Mouse (Mus musculus): ENCODE measurements around the gene Tbxas1. TPM values are rescaled to one million over a fixed set of nuclear protein-coding genes. Genes with fewer than 3 reads are reported as not detected.

The Tbxas1 gene
- polyA plus RNA-seq, 1 experiment, result 1.2 TPM

DNA sequence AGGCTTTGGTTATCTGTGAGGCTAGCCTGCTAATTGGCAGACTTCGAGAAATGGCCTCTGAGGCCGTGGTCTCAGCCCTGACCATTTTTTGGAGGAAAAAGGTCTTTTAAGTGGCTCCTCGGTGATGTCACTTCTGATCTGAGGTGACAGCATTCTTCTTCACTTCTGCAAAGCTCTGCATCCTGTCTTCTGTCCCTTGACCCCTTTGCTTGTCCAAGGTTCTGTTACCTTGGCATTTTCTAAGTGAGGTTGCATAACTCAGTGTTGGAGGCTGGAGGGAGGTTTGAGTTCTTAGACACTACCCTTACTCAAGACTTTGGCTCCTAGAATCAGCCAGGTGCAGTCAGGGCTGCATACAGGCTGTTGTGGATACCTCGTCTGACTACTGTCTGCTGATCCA is 63.9 kb downstream of the Tbxas1 start:
- H3K27ac ChIP-seq (ENCODE audit: insufficient read depth, low read length), result no peak overlapping the region
- H3K27me3 ChIP-seq (ENCODE audit: control insufficient read depth, insufficient read depth, low read length), result no peaks in the 10 kb centered on the region
- TF ChIP-seq CTCF (IDR thresholded peaks at IDR 0.05; ENCODE audit: borderline replicate concordance, insufficient read depth, low read depth, low read length), result no peak
- H3K4me1 ChIP-seq (ENCODE audit: control insufficient read depth, insufficient read depth, low read length), result no peaks in the 10 kb centered on the region
- no peak for DNase-seq
- H3K4me3 ChIP-seq (replicated peaks; ENCODE audit: insufficient read depth, low read depth, low read length), result no peak overlapping the region
- 91% methylated on average over 4 of the region's 4 CpGs for WGBS

GRCm38 (mm10) chr6:38941016-38941415 is 65.8 kb downstream of the Tbxas1 start:
- DNase-seq, result no peak
- Histone ChIP-seq H3K4me1 (ENCODE audit: control insufficient read depth, insufficient read depth, low read length) (no peaks in the 10 kb centered on the region), H3K27ac (ENCODE audit: insufficient read depth, low read length) (no peak overlapping the region), H3K4me3 (replicated peaks; ENCODE audit: insufficient read depth, low read depth, low read length) (no peak overlapping the region), H3K27me3 (ENCODE audit: control insufficient read depth, insufficient read depth, low read length) (no peaks in the 10 kb centered on the region)
- TF ChIP-seq POLR2A (IDR thresholded peaks at IDR 0.05; ENCODE audit: borderline replicate concordance, insufficient read depth, low read length) (no peak), CTCF (IDR thresholded peaks at IDR 0.05; ENCODE audit: borderline replicate concordance, insufficient read depth, low read depth, low read length) (no peak)
- 91% methylated on average over 1 of the region's 1 CpGs for WGBS

DNA sequence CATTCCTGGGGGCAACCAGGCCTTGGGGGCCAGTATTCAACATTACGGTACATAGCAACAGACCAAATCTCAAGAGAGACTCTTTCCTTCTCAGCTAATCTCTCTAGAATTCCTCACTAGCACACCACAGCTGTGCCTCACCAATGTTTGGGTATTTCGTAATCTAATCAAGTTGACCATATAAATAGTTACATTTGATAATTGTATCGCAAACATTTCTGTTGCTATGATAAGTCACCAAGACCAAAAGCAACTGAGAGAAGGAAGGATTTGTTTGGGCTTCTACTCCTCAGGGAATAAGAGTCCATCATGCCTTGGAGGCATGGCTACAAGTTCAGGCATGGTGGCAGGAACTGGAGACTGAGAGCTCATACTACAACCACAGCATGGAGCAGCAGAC is 67.6 kb downstream of the Tbxas1 start:
- peaks cover 4% of the 10 kb centered on the region; the same call in 1 of the 2 replicates for H3K4me1 ChIP-seq (ENCODE audit: control insufficient read depth, insufficient read depth, low read length)
- no peaks in the 10 kb centered on the region for H3K27me3 ChIP-seq (ENCODE audit: control insufficient read depth, insufficient read depth, low read length)
- DNase-seq, result no peak
- no peak for TF ChIP-seq CTCF (IDR thresholded peaks at IDR 0.05; ENCODE audit: borderline replicate concordance, insufficient read depth, low read depth, low read length)
- no peak for TF ChIP-seq POLR2A (IDR thresholded peaks at IDR 0.05; ENCODE audit: borderline replicate concordance, insufficient read depth, low read length)
- H3K27ac ChIP-seq (ENCODE audit: insufficient read depth, low read length), result no peak overlapping the region
- no peak overlapping the region for H3K4me3 ChIP-seq (replicated peaks; ENCODE audit: insufficient read depth, low read depth, low read length)
- over 99% methylated on average over 3 of the region's 3 CpGs for WGBS

- no peaks in the 10 kb centered on the region; the same call in 1 of the 2 replicates for H3K27me3 ChIP-seq (ENCODE audit: control insufficient read depth, insufficient read depth, low read length)
- TF ChIP-seq POLR2A (IDR thresholded peaks at IDR 0.05; ENCODE audit: borderline replicate concordance, insufficient read depth, low read length) (no peak), CTCF (IDR thresholded peaks at IDR 0.05; ENCODE audit: borderline replicate concordance, insufficient read depth, low read depth, low read length) (no peak)
- no peak overlapping the region for H3K4me3 ChIP-seq (replicated peaks; ENCODE audit: insufficient read depth, low read depth, low read length)
- no peak for DNase-seq
- H3K27ac ChIP-seq (ENCODE audit: insufficient read depth, low read length), result no peak overlapping the region
- WGBS, result 75% methylated on average over 8 of the region's 8 CpGs
- H3K4me1 ChIP-seq (ENCODE audit: control insufficient read depth, insufficient read depth, low read length), result peaks cover 4% of the 10 kb centered on the region
Observed at GRCm38 (mm10) chr6:38944392-38944791, 69.2 kb downstream of the Tbxas1 start.

DNA sequence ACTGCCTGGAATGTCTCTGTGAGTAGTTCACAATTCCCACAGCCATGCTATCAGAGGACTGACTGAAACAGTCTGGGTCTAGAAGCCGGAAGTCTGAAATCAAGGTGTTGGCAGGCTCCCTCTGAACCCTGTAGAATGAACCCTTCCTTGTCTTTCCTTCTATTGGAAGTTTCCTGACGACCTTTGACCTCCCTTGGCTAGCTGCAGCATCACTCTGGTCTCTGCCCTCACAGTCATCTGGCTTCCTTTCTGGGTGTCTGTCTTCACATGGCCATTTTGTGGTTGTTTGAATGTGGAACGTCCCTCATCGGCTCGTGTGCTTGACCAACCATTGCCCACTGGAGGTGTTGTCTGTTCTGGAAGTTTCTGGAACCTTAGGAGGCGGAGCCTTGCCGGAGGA is 69.6 kb downstream of the Tbxas1 start:
- 88% methylated on average over 7 of the region's 7 CpGs for WGBS
- Histone ChIP-seq H3K4me3 (replicated peaks; ENCODE audit: insufficient read depth, low read depth, low read length) (no peak overlapping the region), H3K4me1 (ENCODE audit: control insufficient read depth, insufficient read depth, low read length) (peaks cover 4% of the 10 kb centered on the region), H3K27me3 (ENCODE audit: control insufficient read depth, insufficient read depth, low read length) (no peaks in the 10 kb centered on the region; the same call in 1 of the 2 replicates), H3K27ac (ENCODE audit: insufficient read depth, low read length) (no peak overlapping the region)
- DNase-seq, result no peak
- no peak for TF ChIP-seq POLR2A (IDR thresholded peaks at IDR 0.05; ENCODE audit: borderline replicate concordance, insufficient read depth, low read length)
- no peak for TF ChIP-seq CTCF (IDR thresholded peaks at IDR 0.05; ENCODE audit: borderline replicate concordance, insufficient read depth, low read depth, low read length)

DNA sequence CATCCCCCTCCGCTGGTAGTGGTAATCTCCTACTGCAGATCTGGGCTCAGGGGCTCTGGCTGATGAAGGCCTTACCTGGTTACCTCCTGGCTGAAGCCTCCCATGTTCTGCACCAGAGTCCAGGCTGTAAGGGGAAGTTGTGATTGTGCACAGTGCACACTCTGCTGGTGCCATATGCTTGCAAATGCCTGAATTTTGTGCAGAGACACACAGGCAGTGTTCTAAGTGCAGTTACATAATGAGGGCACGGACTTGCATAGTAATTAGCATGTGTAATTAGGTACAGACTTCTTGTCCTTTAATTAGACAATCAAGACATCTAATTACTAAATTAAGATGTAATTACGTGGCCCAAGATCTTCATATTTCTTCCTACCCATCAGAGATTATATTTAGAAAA is 70.5 kb downstream of the Tbxas1 start:
- no peak overlapping the region for H3K27ac ChIP-seq (ENCODE audit: insufficient read depth, low read length)
- whole genome bisulfite sequencing, result 93% methylated on average over 3 of the region's 3 CpGs

DNA sequence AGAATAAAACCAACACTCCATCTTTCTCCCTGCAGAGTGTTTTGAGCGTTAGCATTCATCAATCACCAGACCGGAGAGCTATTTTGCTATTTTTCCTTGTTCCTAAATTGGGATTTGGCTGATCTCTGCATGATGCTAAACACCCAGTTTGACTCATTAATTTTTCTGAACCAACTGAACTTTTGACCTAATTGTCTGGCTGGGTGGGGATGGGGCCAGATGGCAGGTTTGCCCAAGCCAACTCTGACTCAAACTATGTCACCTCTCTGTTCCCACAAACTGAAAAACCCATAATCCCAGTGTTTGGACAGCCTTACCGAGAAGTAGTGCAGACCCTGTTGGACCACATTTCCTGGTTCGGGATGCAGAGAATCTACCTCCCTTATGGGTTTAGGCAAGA is 72.1 kb downstream of the Tbxas1 start:
- TF ChIP-seq POLR2A (IDR thresholded peaks at IDR 0.05; ENCODE audit: borderline replicate concordance, insufficient read depth, low read length) (no peak), CTCF (IDR thresholded peaks at IDR 0.05; ENCODE audit: borderline replicate concordance, insufficient read depth, low read depth, low read length) (no peak)
- no peak overlapping the region for H3K4me3 ChIP-seq (replicated peaks; ENCODE audit: insufficient read depth, low read depth, low read length)
- peaks cover 4% of the 10 kb centered on the region for H3K4me1 ChIP-seq (ENCODE audit: control insufficient read depth, insufficient read depth, low read length)
- H3K27me3 ChIP-seq (ENCODE audit: control insufficient read depth, insufficient read depth, low read length), result no peaks in the 10 kb centered on the region; the same call in 1 of the 2 replicates
- peak; percentile 50 to 70 for DNase-seq
- no peak overlapping the region for H3K27ac ChIP-seq (ENCODE audit: insufficient read depth, low read length)
- 29% methylated on average over 4 of the region's 4 CpGs for WGBS

More for the DNA sequence above, 70.5 kb downstream of the Tbxas1 start:
- Histone ChIP-seq H3K27me3 (ENCODE audit: control insufficient read depth, insufficient read depth, low read length) (no peaks in the 10 kb centered on the region; the same call in 1 of the 2 replicates), H3K4me1 (ENCODE audit: control insufficient read depth, insufficient read depth, low read length) (peaks cover 4% of the 10 kb centered on the region), H3K4me3 (replicated peaks; ENCODE audit: insufficient read depth, low read depth, low read length) (no peak overlapping the region)
- no peak for TF ChIP-seq POLR2A (IDR thresholded peaks at IDR 0.05; ENCODE audit: borderline replicate concordance, insufficient read depth, low read length)
- no peak for TF ChIP-seq CTCF (IDR thresholded peaks at IDR 0.05; ENCODE audit: borderline replicate concordance, insufficient read depth, low read depth, low read length)
- no peak for DNase-seq

DNA sequence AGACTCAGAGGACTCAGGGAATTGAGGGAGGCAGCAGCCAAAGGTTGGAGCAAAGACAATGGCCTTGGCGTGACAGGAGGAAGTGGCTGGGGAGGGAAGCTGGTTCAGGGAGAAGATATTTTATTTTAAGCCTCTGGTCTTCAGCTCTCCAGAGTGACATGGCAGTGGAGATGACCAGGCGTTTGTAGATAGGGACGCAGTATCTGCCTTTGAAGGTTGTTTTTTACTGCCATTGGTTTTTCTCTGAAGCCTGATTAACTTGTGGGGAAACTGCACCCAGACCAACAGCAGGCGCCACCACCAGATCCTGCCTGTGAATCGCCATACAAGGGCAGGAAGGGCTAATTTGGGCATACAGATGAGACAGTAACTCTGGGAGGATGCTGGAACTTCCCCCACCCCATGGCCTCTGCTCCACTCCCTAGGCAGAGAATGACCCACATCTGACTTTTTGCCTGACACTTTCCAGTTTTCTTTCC is 74.5 kb downstream of the Tbxas1 start:
- no peak for TF ChIP-seq POLR2A (IDR thresholded peaks at IDR 0.05; ENCODE audit: borderline replicate concordance, insufficient read depth, low read length)
- Histone ChIP-seq H3K4me1 (ENCODE audit: control insufficient read depth, insufficient read depth, low read length) (peaks cover 4% of the 10 kb centered on the region), H3K27me3 (ENCODE audit: control insufficient read depth, insufficient read depth, low read length) (no peaks in the 10 kb centered on the region; the same call in 1 of the 2 replicates), H3K27ac (ENCODE audit: insufficient read depth, low read length) (no peak overlapping the region), H3K4me3 (replicated peaks; ENCODE audit: insufficient read depth, low read depth, low read length) (no peak overlapping the region)
- WGBS, result 84% methylated on average over 5 of the region's 5 CpGs
- no peak for DNase-seq

All from cerebellum, adult 2 months (tissue).